Mouse (Mus musculus) cerebellum, adult 9-11 months (tissue): ENCODE measurements around the gene Tsr1.

ENCODE experiments used
- DNase-seq: peaks from one replicate; pipeline ENCODE4 v3.0.0; 2022

Gene Tsr1

GRCm38 (mm10) chr11:74898517-74898827 lies 601 bp downstream of the Tsr1 start:
- DNase-seq, result no peak

GRCm38 (mm10) chr11:74901555-74901954 lies 3.7 kb downstream of the Tsr1 start:
- DNase-seq, result no peak

GRCm38 (mm10) chr11:74902416-74902815 lies 4.5 kb downstream of the Tsr1 start:
- no peak for DNase-seq

- DNase-seq, result no peak
Measured at GRCm38 (mm10) chr11:74907850-74908249, 10.0 kb downstream of the Tsr1 start.

- DNase-seq, result no peak
Measured at GRCm38 (mm10) chr11:74908618-74909399, 10.9 kb downstream of the Tsr1 start.

- no peak for DNase-seq
Measured at GRCm38 (mm10) chr11:74909978-74910377, 12.1 kb downstream of the Tsr1 start.

- no peak for DNase-seq
Measured at GRCm38 (mm10) chr11:74912492-74912891, 14.6 kb downstream of the Tsr1 start.

- DNase-seq, result no peak
Measured at GRCm38 (mm10) chr11:74919249-74919648, 21.4 kb downstream of the Tsr1 start.

GRCm38 (mm10) chr11:74924149-74924548 lies 26.3 kb downstream of the Tsr1 start:
- DNase-seq, result no peak

- peak; percentile 95 for DNase-seq
Measured at GRCm38 (mm10) chr11:74925577-74926387, 27.9 kb downstream of the Tsr1 start, which contains the start of the genes Smg6 and Srr. TSS of gene Smg6 (plus strand) at chr11:74925823. TSS of gene Srr (minus strand) at chr11:74925948.

- DNase-seq, result peak; percentile 40
Measured at GRCm38 (mm10) chr11:74926388-74927005, 28.6 kb downstream of the Tsr1 start.

- no peak for DNase-seq
Measured at GRCm38 (mm10) chr11:74927236-74927725, 29.4 kb downstream of the Tsr1 start.

- DNase-seq, result no peak
Measured at GRCm38 (mm10) chr11:74929111-74929510, 31.2 kb downstream of the Tsr1 start.

GRCm38 (mm10) chr11:74930391-74930790 lies 32.5 kb downstream of the Tsr1 start:
- no peak for DNase-seq

GRCm38 (mm10) chr11:74946348-74946747 lies 48.5 kb downstream of the Tsr1 start:
- no peak for DNase-seq

- DNase-seq, result peak; percentile 46
Measured at GRCm38 (mm10) chr11:74954901-74955300, 57.0 kb downstream of the Tsr1 start.

- no peak for DNase-seq
Measured at GRCm38 (mm10) chr11:74956006-74956405, 58.1 kb downstream of the Tsr1 start.

GRCm38 (mm10) chr11:74957600-74957999 lies 59.7 kb downstream of the Tsr1 start:
- no peak for DNase-seq
